ENCODE assay signal across 8 mouse cellular contexts in genomic region chrX:13070573-13071240, GRCm38 (mm10). TPM values are rescaled to one million over a fixed set of nuclear protein-coding genes. Genes with fewer than 3 reads are reported as not detected.
DNase-seq lines count a peak whose midpoint lies in the region; ATAC-seq lines count a peak whose summit lies in the region.

No protein-coding gene starts in this region.

- peak overlapping the region; percentile 95 for H3K27ac ChIP-seq in hindbrain, embryonic 11.5 days (ENCODE audit: low read depth, low read length)

- no peaks in the 10 kb centered on the region for H3K36me3 ChIP-seq in hindbrain, embryonic 11.5 days (ENCODE audit: control insufficient read depth, insufficient read depth, low read length)

- 16% methylated on average over 34 of the region's 35 CpGs for WGBS in hindbrain, embryonic 11.5 days

- peak; percentile 92 for DNase-seq in MN1 (ENCODE audit: low spot score)
- DNase-seq in cerebellum, adult 9-11 months, result peak; percentile 97
- peak; percentile 86 to 93 for DNase-seq in frontal cortex, adult 2 months (ENCODE audit: extremely low spot score in 1 of 2, low spot score in 1 of 2)
- peak; percentile 90 for DNase-seq in hindbrain, embryonic 11.5 days (ENCODE audit: low spot score)
- DNase-seq in layer of hippocampus, postnatal 25 days (ENCODE audit: extremely low spot score in 1 of 2, low spot score in 1 of 2), result peak; percentile 79 to 85
- peak; percentile 91 for DNase-seq in lung, postnatal 14 days
- DNase-seq in retina, adult 2 months (ENCODE audit: low read depth, low spot score), result peak; percentile 75
- peak; percentile 87 for DNase-seq in thymus, postnatal 4 days

- peak overlapping the region; percentile 47 for H3K9ac ChIP-seq in hindbrain, embryonic 11.5 days (ENCODE audit: low read depth, low read length)

- no peaks in the 10 kb centered on the region for H3K9me3 ChIP-seq in hindbrain, embryonic 11.5 days (ENCODE audit: control insufficient read depth, low read length)

- peak overlapping the region; percentile 25 for H3K4me2 ChIP-seq in hindbrain, embryonic 11.5 days (replicated peaks; ENCODE audit: low read depth, low read length)

- ATAC-seq in hindbrain, embryonic 11.5 days (ENCODE audit: low FRiP score), result peak; percentile 91

- peaks cover 8% of the 10 kb centered on the region; the same call in 1 of the 2 replicates for H3K27me3 ChIP-seq in hindbrain, embryonic 11.5 days (ENCODE audit: control insufficient read depth, insufficient read depth, low read length)

- no peaks in the 10 kb centered on the region for H3K4me1 ChIP-seq in hindbrain, embryonic 11.5 days (replicated peaks; ENCODE audit: control insufficient read depth, insufficient read depth, low read length)

- peak overlapping the region; percentile 71 for H3K4me3 ChIP-seq in hindbrain, embryonic 11.5 days (ENCODE audit: low read depth, low read length)

RNA-seq across cellular contexts. Expression of gene Usp9x, which starts 0.6 kb away (rescaled TPM):
- 49.5 and 54.3 TPM in 2 replicates for polyA plus RNA-seq in frontal cortex, adult 2 months (2012; rRNA removed)
- 62.2 and 83.6 TPM in 2 replicates for polyA plus RNA-seq in hindbrain, embryonic 11.5 days (2014; fragmentation: Nextera tagmentation; extraction: Ambion mirVana)
- 100 to 1,000 TPM; 226 to 231 TPM for total RNA-seq in layer of hippocampus, postnatal 25 days (2021)

Comparison
In these comparisons a context has a peak if more than half of its experiments do, and no peak if none do; other contexts are left out.
1. Peak in every context shown above with its lines: DNase-seq, ATAC-seq, H3K4me3 ChIP-seq and H3K27ac ChIP-seq.